Mouse (Mus musculus) small intestine, adult 2 months (tissue): Measurements from ENCODE around the gene Pou2f2. TPM values are rescaled to one million over a fixed set of nuclear protein-coding genes. Genes with fewer than 3 reads are reported as not detected.

Experiments
- H3K27ac ChIP-seq: fragments of 200-500 bp; 2 replicates; pipeline ENCODE4 v1.5.1; 2012; ENCODE audit warnings: low read depth, low read length, control low read depth, inconsistent platforms; ENCODE audit not compliant: insufficient read depth
- H3K27me3 ChIP-seq: fragments of 200-500 bp; 2 replicates; pipeline ENCODE4 v1.6.1; 2012; ENCODE audit warnings: mild to moderate bottlenecking, moderate library complexity, low read length, inconsistent platforms; ENCODE audit not compliant: control insufficient read depth, insufficient read depth
- H3K36me3 ChIP-seq: fragments of 200-500 bp; 2 replicates; pipeline ENCODE4 v1.6.1; 2012; ENCODE audit warnings: mild to moderate bottlenecking, low read length, control low read depth, inconsistent platforms; ENCODE audit not compliant: control insufficient read depth, insufficient read depth
- H3K4me1 ChIP-seq: fragments of 200-500 bp; 2 replicates; pipeline ENCODE4 v1.6.1; 2012; ENCODE audit warnings: low read length, inconsistent platforms, mixed read lengths; ENCODE audit not compliant: control insufficient read depth, insufficient read depth, insufficient read length
- H3K4me3 ChIP-seq: fragments of 200-500 bp; 2 replicates; pipeline ENCODE4 v1.5.1; 2012; ENCODE audit warnings: low read depth, mild to moderate bottlenecking, control low read depth, inconsistent platforms, low read length, moderate library complexity
- CTCF ChIP-seq: fragments of 200-500 bp; IDR thresholded peaks from 2 replicates; pipeline ENCODE4 v1.5.1; 2012; ENCODE audit warnings: low read depth, mild to moderate bottlenecking, control low read depth, inconsistent platforms, low read length, moderate library complexity, mixed read lengths; ENCODE audit not compliant: insufficient replicate concordance, insufficient read length; ENCODE audit errors: extremely low read depth
- POLR2A ChIP-seq: fragments of 200-500 bp; IDR thresholded peaks from 2 replicates; pipeline ENCODE4 v1.6.1; 2012; ENCODE audit warnings: low read depth, mild to moderate bottlenecking, control low read depth, inconsistent platforms, low read length, moderate library complexity
- WGBS: fragments of 180-500 bp; shearing (Covaris S2); methylation state at CpG from one replicate; pipeline ENCODE4 v1.1.7; 2018; 5-methylcytosine and 5-hydroxymethylcytosine counted together
- polyA plus RNA-seq: library from polyadenylated mRNA; depleted of rRNA; stranded (reverse); fragments of >200 nt; gene quantifications from 2 replicates; pipeline ENCODE4 v1.2.3, GENCODE M21; 2012

The Pou2f2 gene
- polyA plus RNA-seq, 1 experiment = 6.9 TPM

DNA sequence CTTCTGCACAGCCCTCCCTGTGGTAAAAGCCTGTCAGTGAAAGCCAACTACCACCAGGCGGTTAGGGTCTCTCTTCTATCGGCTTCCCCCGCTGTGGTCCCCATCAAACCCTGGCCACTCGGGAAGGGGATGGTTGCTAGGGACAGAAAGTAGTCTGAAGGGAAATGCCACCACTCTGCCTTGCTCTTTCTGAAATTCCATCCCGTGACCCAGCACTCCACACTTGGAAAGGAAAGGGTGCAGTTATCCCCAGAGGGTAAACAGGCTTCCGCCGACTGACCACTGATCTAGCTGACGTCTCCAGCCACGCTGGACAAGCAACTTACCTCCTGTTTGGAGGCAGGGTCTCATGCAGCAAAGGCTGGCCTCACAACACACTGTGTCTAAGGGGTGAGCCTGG lies 51.6 kb downstream of the Pou2f2 start:
- 62% methylated on average over 9 of the region's 9 CpGs for WGBS
- no peak overlapping the region for H3K4me3 ChIP-seq
- no peaks in the 10 kb centered on the region for H3K36me3 ChIP-seq
- H3K27me3 ChIP-seq = 0 out of 2 replicates have a peak, but pooled peaks cover 4% of the 10 kb centered on the region
- TF ChIP-seq POLR2A (no peak), CTCF (no peak)
- no peak overlapping the region for H3K27ac ChIP-seq
- no peaks in the 10 kb centered on the region for H3K4me1 ChIP-seq

DNA sequence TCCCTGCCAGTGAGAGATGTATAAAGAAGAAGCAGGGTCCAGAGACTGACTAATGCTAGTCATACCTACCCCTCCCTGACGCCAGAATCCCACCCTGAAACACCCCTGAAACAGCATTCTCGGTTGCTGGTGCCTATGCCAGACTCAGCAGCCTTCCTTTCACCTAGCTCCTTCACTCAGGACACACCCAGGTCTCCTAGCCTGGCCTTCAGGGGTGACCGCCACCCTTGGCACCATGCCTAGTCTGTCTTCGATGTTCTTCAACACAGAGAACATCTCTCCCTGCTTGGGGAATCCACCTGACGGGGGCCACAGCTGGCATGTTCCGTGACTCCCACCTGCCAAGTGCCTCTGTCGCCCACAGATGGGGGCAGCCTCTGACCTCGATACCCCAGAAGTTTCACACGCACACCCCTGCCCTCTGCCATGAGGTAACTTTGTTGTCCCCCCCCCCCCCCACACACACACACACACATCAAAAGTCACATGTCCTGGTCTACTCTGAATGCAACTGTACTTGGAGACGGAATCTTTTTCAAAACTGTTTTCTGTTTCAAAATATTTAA lies 53.7 kb downstream of the Pou2f2 start:
- no peak overlapping the region for H3K27ac ChIP-seq
- H3K27me3 ChIP-seq = no peaks in the 10 kb centered on the region
- 55% methylated on average over 10 of the region's 10 CpGs for WGBS
- TF ChIP-seq POLR2A (no peak), CTCF (no peak)
- no peak overlapping the region for H3K4me3 ChIP-seq
- H3K4me1 ChIP-seq = no peaks in the 10 kb centered on the region
- no peaks in the 10 kb centered on the region for H3K36me3 ChIP-seq

DNA sequence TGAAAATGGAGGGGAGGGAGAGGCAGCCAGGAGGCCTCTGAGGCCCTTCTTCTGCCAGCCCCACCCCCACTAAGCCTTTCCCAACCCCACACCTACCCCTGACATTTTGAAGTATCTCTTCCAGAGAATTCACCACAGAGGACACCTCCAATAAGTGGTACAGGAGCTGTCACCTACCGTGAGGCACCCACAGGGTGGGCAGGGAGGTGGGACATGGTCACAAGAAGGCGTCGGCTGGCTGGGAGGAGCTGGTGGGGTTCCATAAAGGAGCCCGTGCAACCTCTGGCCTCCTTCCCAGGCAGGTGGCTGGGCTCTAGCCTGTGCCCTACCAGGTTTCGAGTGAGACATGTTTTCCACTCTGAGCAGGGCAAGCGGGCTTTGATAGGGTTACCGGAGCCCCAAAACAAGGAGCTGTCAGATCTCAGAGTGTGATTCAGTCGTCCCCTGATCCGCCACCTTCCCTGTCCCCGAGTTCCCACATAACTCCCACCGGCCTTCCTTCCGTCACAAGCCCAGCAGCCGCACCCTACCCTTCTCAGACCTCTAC lies 58.2 kb downstream of the Pou2f2 start:
- 45% methylated on average over 13 of the region's 13 CpGs for WGBS
- no peak overlapping the region for H3K4me3 ChIP-seq
- H3K27ac ChIP-seq = no peak overlapping the region
- H3K36me3 ChIP-seq = no peaks in the 10 kb centered on the region
- TF ChIP-seq POLR2A (no peak), CTCF (no peak)
- H3K4me1 ChIP-seq = no peaks in the 10 kb centered on the region
- H3K27me3 ChIP-seq = no peaks in the 10 kb centered on the region

- Histone ChIP-seq H3K36me3 (no peaks in the 10 kb centered on the region), H3K27ac (no peak overlapping the region), H3K4me3 (peak overlapping the region; percentile 18; the same call in 1 of the 2 replicates), H3K4me1 (no peaks in the 10 kb centered on the region), H3K27me3 (0 out of 2 replicates have a peak, but pooled peaks cover 3% of the 10 kb centered on the region)
- WGBS = 45% methylated on average over 16 of the region's 25 CpGs
- TF ChIP-seq POLR2A (no peak), CTCF (no peak)
Observed at GRCm38 (mm10) chr7:25120061-25120834, 59.3 kb downstream of the Pou2f2 start.

DNA sequence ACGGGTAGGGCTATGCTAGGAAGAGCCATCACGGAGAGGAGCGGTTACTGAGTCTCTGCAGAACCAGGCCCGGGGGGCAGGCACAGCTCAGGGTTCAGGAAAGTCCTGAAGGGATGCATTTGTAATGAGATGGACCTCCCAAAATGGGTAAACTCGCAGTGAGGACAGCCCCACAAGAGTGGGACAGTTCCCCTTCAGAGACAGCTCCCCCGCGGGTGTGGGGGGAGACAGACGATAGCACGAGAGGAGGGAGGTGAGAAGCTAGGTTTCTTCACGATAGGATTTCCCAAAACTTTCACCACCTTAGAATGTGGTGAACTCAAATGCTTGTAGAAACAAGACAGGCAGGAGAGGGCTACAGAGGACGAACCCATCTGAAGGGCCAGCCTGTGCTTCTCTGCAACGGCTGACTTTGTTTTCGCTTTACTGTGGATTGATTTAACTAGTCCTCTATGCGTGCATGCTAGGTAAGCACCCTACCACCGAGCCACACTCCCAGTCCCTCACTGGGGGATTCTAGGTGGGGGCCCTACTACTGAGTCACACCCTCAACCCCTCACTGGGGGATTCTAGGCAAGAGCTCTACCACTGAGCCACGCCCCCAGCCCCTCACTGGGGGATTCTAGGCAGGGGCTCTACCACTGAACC lies 66.4 kb downstream of the Pou2f2 start:
- H3K27ac ChIP-seq = no peak overlapping the region
- H3K4me1 ChIP-seq = no peaks in the 10 kb centered on the region
- WGBS = 78% methylated on average over 16 of the region's 16 CpGs
- TF ChIP-seq CTCF = no peak
- TF ChIP-seq POLR2A = no peak
- no peak overlapping the region for H3K4me3 ChIP-seq
- no peaks in the 10 kb centered on the region for H3K36me3 ChIP-seq
- H3K27me3 ChIP-seq = 0 out of 2 replicates have a peak, but pooled peaks cover 3% of the 10 kb centered on the region

DNA sequence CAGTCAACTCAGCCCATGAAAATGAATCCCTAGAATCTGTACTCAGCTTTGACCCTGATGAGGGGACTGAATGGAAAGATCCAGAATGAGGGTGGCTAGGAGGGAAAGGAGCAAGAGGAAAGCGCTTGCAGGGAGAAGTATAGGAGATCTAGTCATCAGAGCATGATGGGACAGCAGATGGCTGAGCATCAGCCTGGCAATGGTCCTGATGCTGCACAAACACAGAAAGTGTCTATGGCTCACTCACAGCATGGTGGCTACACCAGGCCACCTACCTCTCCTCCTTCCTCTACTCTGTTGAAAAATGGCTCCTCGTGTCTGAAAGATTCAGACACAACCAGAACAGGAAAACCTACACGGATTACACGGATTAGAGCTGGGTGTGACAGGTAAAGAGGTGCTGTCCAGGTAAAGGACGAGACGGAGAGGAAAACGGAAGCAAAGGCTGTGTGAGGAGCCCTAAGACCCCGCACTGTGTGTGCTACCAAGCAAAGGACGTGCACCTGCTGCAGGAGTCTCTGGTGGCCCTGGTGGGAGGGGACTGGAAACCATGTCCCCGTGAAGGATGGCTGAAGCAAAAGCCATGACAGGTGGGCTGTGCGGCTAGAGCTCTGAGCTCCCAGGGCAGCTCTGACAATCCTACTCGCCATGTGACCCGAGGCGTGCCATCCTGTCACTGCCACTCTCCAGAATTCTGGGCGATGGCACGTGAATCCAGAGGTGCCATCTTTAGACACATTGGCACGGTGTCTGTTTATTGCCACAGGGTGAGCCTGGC lies 67.2 kb downstream of the Pou2f2 start:
- Histone ChIP-seq H3K27me3 (0 out of 2 replicates have a peak, but pooled peaks cover 3% of the 10 kb centered on the region), H3K27ac (no peak overlapping the region), H3K4me3 (no peak overlapping the region), H3K4me1 (no peaks in the 10 kb centered on the region), H3K36me3 (no peaks in the 10 kb centered on the region)
- WGBS = 76% methylated on average over 17 of the region's 17 CpGs
- no peak for TF ChIP-seq CTCF
- TF ChIP-seq POLR2A = no peak
